Mouse (Mus musculus) heart, adult 2 months (tissue): Measurements from ENCODE around the gene Stk39.

Experiments used
- CTCF ChIP-seq: fragments of 200-600 bp; IDR thresholded peaks from 2 replicates; pipeline ENCODE4 v1.8.1; 2022; ENCODE audit warnings: antibody characterized with exemption, mild to moderate bottlenecking, moderate library complexity
- EP300 ChIP-seq: fragments of 200-500 bp; IDR thresholded peaks from 2 replicates; pipeline ENCODE4 v1.6.1; 2011; ENCODE audit warnings: low read depth, low read length, control low read depth; ENCODE audit not compliant: insufficient read depth
- POLR2A ChIP-seq: fragments of 200-500 bp; IDR thresholded peaks from 2 replicates; pipeline ENCODE4 v1.6.1; 2011; ENCODE audit warnings: mild to moderate bottlenecking, low read depth, low read length, control low read depth; ENCODE audit not compliant: insufficient read depth

DNA sequence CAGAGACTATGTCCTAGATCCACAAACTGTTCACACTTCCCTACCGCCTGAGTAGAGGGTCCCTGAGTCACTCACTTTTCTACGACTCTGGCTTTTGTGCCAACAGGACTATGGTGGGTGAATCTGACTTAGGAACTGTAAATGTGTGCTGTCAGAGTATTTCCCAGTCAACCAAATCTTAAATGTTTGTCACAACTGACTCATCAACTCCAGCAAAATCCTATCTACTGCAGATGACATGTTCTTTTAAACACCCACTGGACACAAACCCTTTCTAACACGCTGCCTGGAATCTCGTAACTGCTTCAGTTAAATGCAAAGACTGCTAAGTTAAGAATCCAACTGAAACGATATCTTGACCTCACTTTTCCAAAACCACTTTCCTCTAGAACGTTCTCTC lies 135.2 kb downstream of the Stk39 start:
- TF ChIP-seq CTCF, result no peak
- TF ChIP-seq POLR2A, result no peak
- TF ChIP-seq EP300, result no peak
